Mouse (Mus musculus) bone marrow, adult 2 months (tissue): ENCODE results near the gene Zfp579. TPM values are rescaled to one million over a fixed set of nuclear protein-coding genes. Genes with fewer than 3 reads are reported as not detected.

Experiments used
- H3K27ac ChIP-seq: fragments of 200-500 bp; 2 replicates; pipeline ENCODE4 v1.5.1; 2012; ENCODE audit warnings: low read depth, mild to moderate bottlenecking, control low read depth, inconsistent platforms, low read length; ENCODE audit not compliant: control insufficient read depth, poor library complexity, insufficient read depth
- H3K4me1 ChIP-seq: fragments of 200-500 bp; 2 replicates; pipeline ENCODE4 v1.6.1; 2011; ENCODE audit warnings: low read length; ENCODE audit not compliant: control insufficient read depth, insufficient read depth
- H3K4me3 ChIP-seq: fragments of 200-500 bp; replicated peaks from 2 replicates; pipeline ENCODE3; 2011; ENCODE audit warnings: mild to moderate bottlenecking, low read depth, low read length, control low read depth; ENCODE audit not compliant: control insufficient read depth
- CTCF ChIP-seq: fragments of 200-500 bp; IDR thresholded peaks from 2 replicates; pipeline ENCODE4 v1.5.1; 2011; ENCODE audit warnings: low read length, control low read depth; ENCODE audit not compliant: control insufficient read depth, insufficient read depth
- POLR2A ChIP-seq: fragments of 200-500 bp; IDR thresholded peaks from 2 replicates; pipeline ENCODE4 v1.6.1; 2011; ENCODE audit warnings: low read depth, mild to moderate bottlenecking, control low read depth, low read length, borderline replicate concordance; ENCODE audit not compliant: control insufficient read depth
- WGBS: fragments of 180-500 bp; shearing (Covaris S2); methylation state at CpG from one replicate; pipeline ENCODE4 v1.1.7; 2018; 5-methylcytosine and 5-hydroxymethylcytosine counted together
- polyA plus RNA-seq: library from polyadenylated mRNA; stranded (reverse); fragments of >200 nt; gene quantifications from 2 replicates; pipeline ENCODE4 v1.2.4, GENCODE M21; 2011; ENCODE audit warnings: low replicate concordance; ENCODE audit not compliant: missing spikeins, insufficient read depth, insufficient read length

The Zfp579 gene
- polyA plus RNA-seq, result 13.5 and 44.8 TPM in 2 replicates

GRCm38 (mm10) chr7:4996003-4996895 lies at the start of gene Zfp579:
Gene Zfp579, minus strand, starts transcription at chr7:4996158.
- no peak for TF ChIP-seq CTCF
- no peak; the same call in 1 of the 2 replicates for TF ChIP-seq POLR2A
- H3K27ac ChIP-seq, result no peak within 1 kb of the TSS; the same call in 1 of the 2 replicates
- WGBS, result 7% methylated on average over 23 of the region's 26 CpGs
- H3K4me1 ChIP-seq, result no peaks in the 10 kb centered on the region; the same call in none of the 2 replicates
- peak within 1 kb of the TSS; percentile 57 for H3K4me3 ChIP-seq

- no peak overlapping the region for H3K27ac ChIP-seq
- no peaks in the 10 kb centered on the region; the same call in 1 of the 2 replicates for H3K4me1 ChIP-seq
- no peak overlapping the region for H3K4me3 ChIP-seq
- no peak for TF ChIP-seq POLR2A
- no peak for TF ChIP-seq CTCF
- 49% methylated on average over 2 of the region's 2 CpGs for whole genome bisulfite sequencing
Observed at GRCm38 (mm10) chr7:5044981-5045380, 49.0 kb upstream of the Zfp579 start.

GRCm38 (mm10) chr7:5038940-5039339 lies 43.0 kb upstream of the Zfp579 start:
- H3K27ac ChIP-seq, result no peak overlapping the region
- WGBS, result 23% methylated on average over 5 of the region's 5 CpGs
- H3K4me3 ChIP-seq, result peak overlapping the region; percentile 91

GRCm38 (mm10) chr7:5038109-5038732 lies 42.3 kb upstream of the Zfp579 start, which contains the start of gene Zfp784:
Gene Zfp784, minus strand, starts transcription at chr7:5038446.
- peaks cover 2% of the 10 kb centered on the region for H3K4me1 ChIP-seq
- TF ChIP-seq CTCF, result no peak
- TF ChIP-seq POLR2A, result peak; percentile 41; the same call in 1 of the 2 replicates
- WGBS, result under 1% methylated on average over 48 of the region's 48 CpGs
- H3K27ac ChIP-seq, result peak within 1 kb of the TSS; percentile 92
- peak within 1 kb of the TSS; percentile 91 for H3K4me3 ChIP-seq

More at GRCm38 (mm10) chr7:5038940-5039339, 43.0 kb upstream of the Zfp579 start:
- TF ChIP-seq POLR2A (no peak), CTCF (no peak)
- peaks cover 2% of the 10 kb centered on the region for H3K4me1 ChIP-seq

GRCm38 (mm10) chr7:5037467-5037866 lies 41.5 kb upstream of the Zfp579 start:
- H3K4me3 ChIP-seq, result no peak overlapping the region
- TF ChIP-seq POLR2A (no peak), CTCF (no peak)
- WGBS, result 70% methylated on average over 8 of the region's 8 CpGs
- no peak overlapping the region for H3K27ac ChIP-seq
- H3K4me1 ChIP-seq, result peaks cover 2% of the 10 kb centered on the region

- TF ChIP-seq CTCF, result no peak
- Histone ChIP-seq H3K27ac (no peak overlapping the region), H3K4me3 (no peak overlapping the region), H3K4me1 (peaks cover 2% of the 10 kb centered on the region)
- 91% methylated on average over 7 of the region's 7 CpGs for WGBS
Observed at GRCm38 (mm10) chr7:5037026-5037425, 41.1 kb upstream of the Zfp579 start.

GRCm38 (mm10) chr7:5036136-5036535 lies 40.2 kb upstream of the Zfp579 start:
- no peak for TF ChIP-seq CTCF
- TF ChIP-seq POLR2A, result no peak
- 88% methylated on average over 9 of the region's 9 CpGs for WGBS
- H3K4me1 ChIP-seq, result peaks cover 2% of the 10 kb centered on the region
- H3K4me3 ChIP-seq, result no peak overlapping the region
- no peak overlapping the region for H3K27ac ChIP-seq

- no peak for TF ChIP-seq POLR2A
- no peak for TF ChIP-seq CTCF
- 91% methylated on average over 17 of the region's 17 CpGs for WGBS
- Histone ChIP-seq H3K4me3 (no peak overlapping the region), H3K4me1 (peaks cover 2% of the 10 kb centered on the region), H3K27ac (no peak overlapping the region)
Observed at GRCm38 (mm10) chr7:5035628-5036027, 39.7 kb upstream of the Zfp579 start.
